Mouse (Mus musculus) olfactory bulb, adult 2 months (tissue): ENCODE measurements around the gene Oscar.

ENCODE experiments used
- CTCF ChIP-seq: fragments of 200-500 bp; IDR thresholded peaks from 2 replicates; pipeline ENCODE4 v1.5.1; 2012; ENCODE audit warnings: low read depth, mild to moderate bottlenecking, low read length, moderate library complexity; ENCODE audit not compliant: insufficient read depth
- POLR2A ChIP-seq: fragments of 200-500 bp; IDR thresholded peaks from 2 replicates; pipeline ENCODE4 v1.6.1; 2012; ENCODE audit warnings: mild to moderate bottlenecking, low read depth, low read length, moderate library complexity; ENCODE audit not compliant: insufficient read depth

GRCm38 (mm10) chr7:3645488-3646025 is 29.6 kb upstream of the Oscar start:
- TF ChIP-seq POLR2A (no peak; the same call in 1 of the 2 replicates), CTCF (no peak)
